8 mouse cellular contexts compared by ENCODE assay signal in the genomic region with DNA sequence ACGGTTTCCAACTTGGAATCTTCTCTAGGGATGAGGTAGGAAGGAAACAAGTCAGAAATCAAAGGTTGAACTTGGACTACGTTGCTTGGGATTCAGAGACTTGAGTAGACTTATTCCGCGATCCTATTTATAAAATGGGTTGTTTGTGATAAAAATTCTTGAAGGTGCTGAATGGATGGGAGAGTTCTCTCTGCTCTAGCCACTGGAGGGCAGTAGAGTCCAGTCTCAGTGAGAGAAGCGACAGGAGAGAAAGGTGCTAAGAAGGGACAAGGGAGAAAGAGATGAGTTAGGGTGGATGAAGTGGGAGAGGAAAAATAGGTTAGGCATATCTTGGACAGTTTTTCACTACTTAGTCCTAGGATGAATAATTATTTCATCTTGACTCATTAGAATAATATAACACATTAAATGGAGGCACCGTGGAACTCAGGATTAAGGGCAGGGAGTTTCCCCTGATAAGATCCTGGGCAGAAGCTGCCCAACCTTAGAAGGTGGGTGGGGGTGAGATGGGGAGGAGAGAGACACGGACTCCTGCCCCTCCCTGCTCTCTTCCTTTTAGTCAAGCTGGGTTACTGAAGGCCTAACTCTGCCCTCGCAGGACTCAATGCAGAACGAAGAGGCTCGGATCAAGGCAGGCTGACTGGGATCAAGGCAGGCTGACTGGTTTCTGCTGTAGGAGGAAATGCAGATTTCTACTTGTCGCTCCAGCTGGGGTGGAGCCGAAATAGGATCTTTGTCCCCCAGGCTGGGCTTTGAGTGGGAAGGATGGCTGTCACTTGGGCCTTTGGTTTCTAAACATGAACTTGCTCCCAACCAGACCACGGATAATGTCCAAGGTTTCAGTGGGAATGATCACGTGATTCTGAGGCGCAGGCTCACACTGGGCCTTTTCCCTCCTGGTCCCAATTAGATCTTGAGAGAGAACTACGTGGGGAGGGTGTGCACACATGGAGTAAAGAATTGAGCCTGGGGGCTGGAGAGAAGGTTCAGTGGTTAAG. TPM values are rescaled to one million over a fixed set of nuclear protein-coding genes. Genes with fewer than 3 reads are reported as not detected.
DNase-seq lines count a peak whose midpoint lies in the region; ATAC-seq lines count a peak whose summit lies in the region.

No protein-coding gene starts in this region.

- 36% methylated on average over 16 of the region's 16 CpGs for WGBS in forebrain, embryonic 15.5 days
- WGBS in hindbrain, embryonic 15.5 days = 33% methylated on average over 16 of the region's 16 CpGs

- peak; percentile 89 for DNase-seq in R1 (ENCODE audit: low read depth, low spot score)
- DNase-seq in cerebellum, adult 18-20 months = peak; percentile 80 to 85
- DNase-seq in layer of hippocampus, postnatal 14 days (ENCODE audit: low spot score in 2 of 2) = peak; percentile 61 to 87
- peak; percentile 83 for DNase-seq in lung, postnatal 25 days (ENCODE audit: low spot score)
- DNase-seq in right cerebral cortex, adult 2 months (ENCODE audit: low spot score in 2 of 2) = peak; percentile 73 to 82
- DNase-seq in urinary bladder, postnatal 10 days (ENCODE audit: low spot score) = no peak

- H3K9me3 ChIP-seq in forebrain, embryonic 15.5 days = peaks cover 3% of the 10 kb centered on the region; the same call in 1 of the 2 replicates
- no peaks in the 10 kb centered on the region for H3K9me3 ChIP-seq in hindbrain, embryonic 15.5 days

- peak; percentile 75 for ATAC-seq in forebrain, embryonic 15.5 days (replicated peaks)
- peak; percentile 58 for ATAC-seq in hindbrain, embryonic 15.5 days (ENCODE audit: low FRiP score, low read depth)

- H3K27ac ChIP-seq in forebrain, embryonic 15.5 days (replicated peaks) = peak overlapping the region; percentile 85
- H3K27ac ChIP-seq in hindbrain, embryonic 15.5 days (replicated peaks) = peak overlapping the region; percentile 88

- peak overlapping the region; percentile 84 for H3K4me2 ChIP-seq in forebrain, embryonic 15.5 days (replicated peaks)
- peak overlapping the region; percentile 79 for H3K4me2 ChIP-seq in hindbrain, embryonic 15.5 days

- peaks cover 14% of the 10 kb centered on the region for H3K36me3 ChIP-seq in forebrain, embryonic 15.5 days
- H3K36me3 ChIP-seq in hindbrain, embryonic 15.5 days = peaks cover 8% of the 10 kb centered on the region; the same call in 1 of the 2 replicates

- H3K4me3 ChIP-seq in forebrain, embryonic 15.5 days = peak overlapping the region; percentile 51
- H3K4me3 ChIP-seq in hindbrain, embryonic 15.5 days = peak overlapping the region; percentile 48

- peak overlapping the region; percentile 58 for H3K9ac ChIP-seq in forebrain, embryonic 15.5 days (replicated peaks)
- peak overlapping the region; percentile 66 for H3K9ac ChIP-seq in hindbrain, embryonic 15.5 days

- peaks cover 18% of the 10 kb centered on the region for H3K4me1 ChIP-seq in forebrain, embryonic 15.5 days
- peaks cover 15% of the 10 kb centered on the region for H3K4me1 ChIP-seq in hindbrain, embryonic 15.5 days (replicated peaks)

- no peaks in the 10 kb centered on the region for H3K27me3 ChIP-seq in forebrain, embryonic 15.5 days
- no peaks in the 10 kb centered on the region for H3K27me3 ChIP-seq in hindbrain, embryonic 15.5 days

RNA-seq across cellular contexts. Expression of gene Klhdc9, which starts 0.8 kb away (rescaled TPM):
- polyA plus RNA-seq in forebrain, embryonic 15.5 days (2015; fragmentation: Nextera tagmentation; extraction: Ambion mirVana) = 3.8 and 4.0 TPM in 2 replicates
- 2.5 and 3.3 TPM in 2 replicates for polyA plus RNA-seq in hindbrain, embryonic 15.5 days (2015; fragmentation: Nextera tagmentation; extraction: Ambion mirVana)
- 1 to 10 TPM; 6.8 to 7.4 TPM for total RNA-seq in layer of hippocampus, postnatal 14 days (2021)

RNA-seq across cellular contexts. Expression of gene Nectin4, which starts 8.5 kb away (rescaled TPM):
- polyA plus RNA-seq in forebrain, embryonic 15.5 days (2015; fragmentation: Nextera tagmentation; extraction: Ambion mirVana) = 0.49 and 0.74 TPM in 2 replicates
- polyA plus RNA-seq in hindbrain, embryonic 15.5 days (2015; fragmentation: Nextera tagmentation; extraction: Ambion mirVana) = 3.1 and 3.5 TPM in 2 replicates
- 1 to 10 TPM; 2.1 to 3.1 TPM for total RNA-seq in layer of hippocampus, postnatal 14 days (2021)

RNA-seq across cellular contexts. Expression of gene Pfdn2, which starts 15.9 kb away (rescaled TPM):
- polyA plus RNA-seq in forebrain, embryonic 15.5 days (2015; fragmentation: Nextera tagmentation; extraction: Ambion mirVana) = 146 and 149 TPM in 2 replicates
- polyA plus RNA-seq in hindbrain, embryonic 15.5 days (2015; fragmentation: Nextera tagmentation; extraction: Ambion mirVana) = 139 and 153 TPM in 2 replicates
- total RNA-seq in layer of hippocampus, postnatal 14 days (2021) = 100 to 1,000 TPM; 123 to 135 TPM

RNA-seq across cellular contexts. Expression of gene Nit1, which starts 16.0 kb away (rescaled TPM):
- polyA plus RNA-seq in forebrain, embryonic 15.5 days (2015; fragmentation: Nextera tagmentation; extraction: Ambion mirVana) = 57.8 and 62.0 TPM in 2 replicates
- polyA plus RNA-seq in hindbrain, embryonic 15.5 days (2015; fragmentation: Nextera tagmentation; extraction: Ambion mirVana) = 51.4 and 52.1 TPM in 2 replicates
- 10 to 100 TPM; 40.5 to 41.4 TPM for total RNA-seq in layer of hippocampus, postnatal 14 days (2021)

RNA-seq across cellular contexts. Expression of gene Arhgap30, which starts 27.3 kb away (rescaled TPM):
- polyA plus RNA-seq in forebrain, embryonic 15.5 days (2015; fragmentation: Nextera tagmentation; extraction: Ambion mirVana) = 0.61 and 0.71 TPM in 2 replicates
- 0.60 and 0.87 TPM in 2 replicates for polyA plus RNA-seq in hindbrain, embryonic 15.5 days (2015; fragmentation: Nextera tagmentation; extraction: Ambion mirVana)
- 1 to 10 TPM; 2.1 to 2.4 TPM for total RNA-seq in layer of hippocampus, postnatal 14 days (2021)
